Mouse (Mus musculus) cerebellum, adult 18-20 months (tissue): ENCODE measurements at regions not wholly inside any gene's neighbourhood (a gene's known extent, or its start where the extent isn't known, plus 50 kb on each side); places are given as distances from the start of the nearest gene placed in this dataset.

Experiments
- DNase-seq, 2 experiments: peaks; one replicate each; pipeline ENCODE4 v3.0.0; 2021

- DNase-seq: no peak
Measured at GRCm38 (mm10) chr8:44155705-44156321, 446.0 kb upstream of the Adam34 start.

- DNase-seq: no peak
Measured at GRCm38 (mm10) chr8:44165115-44165514, 455.3 kb upstream of the Adam34 start.

- no peak for DNase-seq
Measured at GRCm38 (mm10) chr8:44177016-44177415, 467.2 kb upstream of the Adam34 start.

GRCm38 (mm10) chr8:44202228-44202627 is 492.4 kb upstream of the Adam34 start:
- DNase-seq: no peak

- DNase-seq: no peak
Measured at GRCm38 (mm10) chr8:44206391-44207170, 496.7 kb upstream of the Adam34 start.

- DNase-seq: no peak
Measured at GRCm38 (mm10) chr8:44222346-44222745, 512.5 kb upstream of the Adam34 start.

- DNase-seq: no peak
Measured at GRCm38 (mm10) chr8:44252393-44252792, 542.5 kb upstream of the Adam34 start.

GRCm38 (mm10) chr8:44257051-44257450 is 547.2 kb upstream of the Adam34 start:
- no peak for DNase-seq

- DNase-seq: no peak
Measured at GRCm38 (mm10) chr8:44261039-44261438, 551.2 kb upstream of the Adam34 start.

- DNase-seq: no peak
Measured at GRCm38 (mm10) chr8:44273300-44273699, 563.5 kb upstream of the Adam34 start.

GRCm38 (mm10) chr8:44318216-44318615 is 608.4 kb upstream of the Adam34 start:
- no peak for DNase-seq

- no peak for DNase-seq
Measured at GRCm38 (mm10) chr8:44334323-44334993, 600.8 kb upstream of the Fat1 start.

GRCm38 (mm10) chr8:44343401-44343800 is 591.8 kb upstream of the Fat1 start:
- no peak for DNase-seq

- DNase-seq: no peak
Measured at GRCm38 (mm10) chr8:44343924-44344323, 591.3 kb upstream of the Fat1 start.

GRCm38 (mm10) chr8:44347412-44347811 is 587.8 kb upstream of the Fat1 start:
- no peak for DNase-seq

- DNase-seq: no peak
Measured at GRCm38 (mm10) chr8:44373987-44374386, 561.3 kb upstream of the Fat1 start.

- no peak for DNase-seq
Measured at GRCm38 (mm10) chr8:44377731-44378130, 557.5 kb upstream of the Fat1 start.

GRCm38 (mm10) chr8:44408462-44408861 is 526.8 kb upstream of the Fat1 start:
- DNase-seq: no peak

- no peak for DNase-seq
Measured at GRCm38 (mm10) chr8:44410261-44410660, 525.0 kb upstream of the Fat1 start.

GRCm38 (mm10) chr8:44418003-44418402 is 517.2 kb upstream of the Fat1 start:
- DNase-seq: no peak

- DNase-seq: no peak
Measured at GRCm38 (mm10) chr8:44455433-44455832, 479.8 kb upstream of the Fat1 start.

GRCm38 (mm10) chr8:44456336-44456735 is 478.9 kb upstream of the Fat1 start:
- DNase-seq: no peak

- no peak for DNase-seq
Measured at GRCm38 (mm10) chr8:44466409-44467078, 468.7 kb upstream of the Fat1 start.
